Mouse (Mus musculus): ENCODE measurements around the gene Cbfa2t3. TPM values are rescaled to one million over a fixed set of nuclear protein-coding genes. Genes with fewer than 3 reads are reported as not detected.

Cbfa2t3 gene
- polyA plus RNA-seq, 1 experiment from 2014 or later, result 10.4 TPM

GRCm38 (mm10) chr8:122651326-122651921, 47.5 kb downstream of the Cbfa2t3 start:
- Histone ChIP-seq H3K9ac (ENCODE audit: low read length) (no peak overlapping the region), H3K9me3 (replicated peaks; ENCODE audit: control insufficient read depth, low read length) (no peaks in the 10 kb centered on the region), H3K4me3 (ENCODE audit: low read depth, low read length) (no peak overlapping the region), H3K27ac (ENCODE audit: low read depth, low read length) (no peak overlapping the region), H3K4me1 (ENCODE audit: control insufficient read depth, insufficient read depth, low read length) (peaks cover 5% of the 10 kb centered on the region; the same call in 1 of the 2 replicates), H3K36me3 (ENCODE audit: control insufficient read depth, insufficient read depth, low read length) (peaks cover 14% of the 10 kb centered on the region), H3K27me3 (replicated peaks; ENCODE audit: control insufficient read depth, insufficient read depth, low read length) (no peaks in the 10 kb centered on the region), H3K4me2 (ENCODE audit: low read length) (no peak overlapping the region)
- WGBS, result 63% methylated on average over 16 of the region's 16 CpGs
- 0 out of 2 replicates have a peak, but pooled peaks have one; percentile 29 for ATAC-seq
- no peak for DNase-seq (ENCODE audit: low spot score)

- peaks cover 23% of the 10 kb centered on the region for H3K36me3 ChIP-seq (ENCODE audit: control insufficient read depth, insufficient read depth, low read length)
- no peak overlapping the region for H3K9ac ChIP-seq (ENCODE audit: low read length)
- WGBS, result 84% methylated on average over 15 of the region's 15 CpGs
- no peak overlapping the region for H3K27ac ChIP-seq (ENCODE audit: low read depth, low read length)
- H3K4me3 ChIP-seq (ENCODE audit: low read depth, low read length), result no peak overlapping the region
- H3K27me3 ChIP-seq (replicated peaks; ENCODE audit: control insufficient read depth, insufficient read depth, low read length), result no peaks in the 10 kb centered on the region
- H3K4me2 ChIP-seq (ENCODE audit: low read length), result no peak overlapping the region
- H3K9me3 ChIP-seq (replicated peaks; ENCODE audit: control insufficient read depth, low read length), result no peaks in the 10 kb centered on the region
- ATAC-seq (no peak), DNase-seq (ENCODE audit: low spot score) (no peak)
- peaks cover 5% of the 10 kb centered on the region; the same call in 1 of the 2 replicates for H3K4me1 ChIP-seq (ENCODE audit: control insufficient read depth, insufficient read depth, low read length)
These were observed 50.5 kb downstream of the Cbfa2t3 start for GRCm38 (mm10) chr8:122648192-122648970.

GRCm38 (mm10) chr8:122646337-122646736, 52.6 kb downstream of the Cbfa2t3 start:
- peaks cover 35% of the 10 kb centered on the region for H3K36me3 ChIP-seq (ENCODE audit: control insufficient read depth, insufficient read depth, low read length)

GRCm38 (mm10) chr8:122644175-122644954, 54.5 kb downstream of the Cbfa2t3 start:
- ATAC-seq, result no peak
- H3K4me3 ChIP-seq (ENCODE audit: low read depth, low read length), result no peak overlapping the region
- H3K27ac ChIP-seq (ENCODE audit: low read depth, low read length), result no peak overlapping the region
- peaks cover 3% of the 10 kb centered on the region for H3K4me1 ChIP-seq (ENCODE audit: control insufficient read depth, insufficient read depth, low read length)
- no peaks in the 10 kb centered on the region for H3K27me3 ChIP-seq (replicated peaks; ENCODE audit: control insufficient read depth, insufficient read depth, low read length)
- H3K9ac ChIP-seq (ENCODE audit: low read length), result no peak overlapping the region
- no peak overlapping the region for H3K4me2 ChIP-seq (ENCODE audit: low read length)
- peaks cover 39% of the 10 kb centered on the region for H3K36me3 ChIP-seq (ENCODE audit: control insufficient read depth, insufficient read depth, low read length)
- WGBS, result 76% methylated on average over 6 of the region's 6 CpGs
- H3K9me3 ChIP-seq (replicated peaks; ENCODE audit: control insufficient read depth, low read length), result no peaks in the 10 kb centered on the region
- DNase-seq (ENCODE audit: low spot score), result no peak

More at GRCm38 (mm10) chr8:122646337-122646736, 52.6 kb downstream of the Cbfa2t3 start:
- no peak overlapping the region for H3K9ac ChIP-seq (ENCODE audit: low read length)
- peaks cover 2% of the 10 kb centered on the region; the same call in 1 of the 2 replicates for H3K4me1 ChIP-seq (ENCODE audit: control insufficient read depth, insufficient read depth, low read length)
- ATAC-seq, result no peak
- no peaks in the 10 kb centered on the region for H3K27me3 ChIP-seq (replicated peaks; ENCODE audit: control insufficient read depth, insufficient read depth, low read length)
- 92% methylated on average over 16 of the region's 16 CpGs for WGBS
- no peaks in the 10 kb centered on the region for H3K9me3 ChIP-seq (replicated peaks; ENCODE audit: control insufficient read depth, low read length)
- no peak overlapping the region for H3K4me3 ChIP-seq (ENCODE audit: low read depth, low read length)
- no peak for DNase-seq (ENCODE audit: low spot score)
- H3K4me2 ChIP-seq (ENCODE audit: low read length), result no peak overlapping the region
- H3K27ac ChIP-seq (ENCODE audit: low read depth, low read length), result no peak overlapping the region

- Histone ChIP-seq H3K9ac (ENCODE audit: low read length) (no peak overlapping the region), H3K4me1 (ENCODE audit: control insufficient read depth, insufficient read depth, low read length) (peaks cover 9% of the 10 kb centered on the region), H3K27ac (ENCODE audit: low read depth, low read length) (no peak overlapping the region), H3K36me3 (ENCODE audit: control insufficient read depth, insufficient read depth, low read length) (peaks cover 44% of the 10 kb centered on the region), H3K4me3 (ENCODE audit: low read depth, low read length) (no peak overlapping the region), H3K9me3 (replicated peaks; ENCODE audit: control insufficient read depth, low read length) (no peaks in the 10 kb centered on the region), H3K4me2 (ENCODE audit: low read length) (no peak overlapping the region), H3K27me3 (replicated peaks; ENCODE audit: control insufficient read depth, insufficient read depth, low read length) (no peaks in the 10 kb centered on the region)
- ATAC-seq, result no peak
- WGBS, result 73% methylated on average over 9 of the region's 9 CpGs
- no peak for DNase-seq (ENCODE audit: low spot score)
These were observed 56.8 kb downstream of the Cbfa2t3 start for GRCm38 (mm10) chr8:122642071-122642470.

- Histone ChIP-seq H3K9me3 (replicated peaks; ENCODE audit: control insufficient read depth, low read length) (no peaks in the 10 kb centered on the region), H3K27me3 (replicated peaks; ENCODE audit: control insufficient read depth, insufficient read depth, low read length) (no peaks in the 10 kb centered on the region), H3K36me3 (ENCODE audit: control insufficient read depth, insufficient read depth, low read length) (peaks cover 42% of the 10 kb centered on the region), H3K27ac (ENCODE audit: low read depth, low read length) (no peak overlapping the region; the same call in 1 of the 2 replicates), H3K4me2 (ENCODE audit: low read length) (no peak overlapping the region), H3K4me3 (ENCODE audit: low read depth, low read length) (no peak overlapping the region), H3K9ac (ENCODE audit: low read length) (no peak overlapping the region), H3K4me1 (ENCODE audit: control insufficient read depth, insufficient read depth, low read length) (peaks cover 9% of the 10 kb centered on the region)
- 85% methylated on average over 15 of the region's 15 CpGs for WGBS
- DNase-seq (ENCODE audit: low spot score), result peak; percentile 60
- peak; percentile 30; the same call in 1 of the 2 replicates for ATAC-seq
These were observed 57.5 kb downstream of the Cbfa2t3 start for GRCm38 (mm10) chr8:122641406-122641805.

- H3K9me3 ChIP-seq (replicated peaks; ENCODE audit: control insufficient read depth, low read length), result no peaks in the 10 kb centered on the region
- H3K27me3 ChIP-seq (replicated peaks; ENCODE audit: control insufficient read depth, insufficient read depth, low read length), result no peaks in the 10 kb centered on the region
- ATAC-seq, result no peak
- H3K4me3 ChIP-seq (ENCODE audit: low read depth, low read length), result no peak overlapping the region
- no peak overlapping the region for H3K9ac ChIP-seq (ENCODE audit: low read length)
- H3K27ac ChIP-seq (ENCODE audit: low read depth, low read length), result no peak overlapping the region
- H3K4me1 ChIP-seq (ENCODE audit: control insufficient read depth, insufficient read depth, low read length), result peaks cover 9% of the 10 kb centered on the region
- peaks cover 40% of the 10 kb centered on the region for H3K36me3 ChIP-seq (ENCODE audit: control insufficient read depth, insufficient read depth, low read length)
- DNase-seq (ENCODE audit: low spot score), result no peak
- WGBS, result 89% methylated on average over 4 of the region's 4 CpGs
- no peak overlapping the region for H3K4me2 ChIP-seq (ENCODE audit: low read length)
These were observed 58.1 kb downstream of the Cbfa2t3 start for GRCm38 (mm10) chr8:122640825-122641224.

- ATAC-seq (peak; percentile 49; the same call in 1 of the 2 replicates), DNase-seq (ENCODE audit: low spot score) (peak; percentile 70)
- Histone ChIP-seq H3K27me3 (replicated peaks; ENCODE audit: control insufficient read depth, insufficient read depth, low read length) (no peaks in the 10 kb centered on the region), H3K9ac (ENCODE audit: low read length) (no peak overlapping the region), H3K4me1 (ENCODE audit: control insufficient read depth, insufficient read depth, low read length) (peaks cover 9% of the 10 kb centered on the region), H3K4me2 (ENCODE audit: low read length) (no peak overlapping the region), H3K36me3 (ENCODE audit: control insufficient read depth, insufficient read depth, low read length) (peaks cover 47% of the 10 kb centered on the region), H3K4me3 (ENCODE audit: low read depth, low read length) (no peak overlapping the region), H3K9me3 (replicated peaks; ENCODE audit: control insufficient read depth, low read length) (no peaks in the 10 kb centered on the region), H3K27ac (ENCODE audit: low read depth, low read length) (peak overlapping the region; percentile 60)
- WGBS, result 44% methylated on average over 16 of the region's 16 CpGs
These were observed 59.2 kb downstream of the Cbfa2t3 start for GRCm38 (mm10) chr8:122639521-122640248.

Data from forebrain, embryonic 14.5 days (tissue).